Mouse (Mus musculus) limb, embryonic 11.5 days (tissue): ENCODE measurements around the gene Mvd. TPM values are rescaled to one million over a fixed set of nuclear protein-coding genes. Genes with fewer than 3 reads are reported as not detected.

Experiments used
- ATAC-seq: fragments of 200-750 bp; cut with Nextera tagmentation; 2 replicates; pipeline ENCODE4 v1.8.0; 2017; ENCODE audit warnings: low read depth; ENCODE audit not compliant: insufficient number of reproducible peaks, low FRiP score, low TSS enrichment
- DNase-seq: peaks from one replicate; pipeline ENCODE4 v3.0.0-alpha.2; 2015; ENCODE audit warnings: low spot score
- H3K27ac ChIP-seq: fragments of 300-500 bp; sonication (generic); replicated peaks from 2 replicates; pipeline ENCODE4 v1.5.1; 2014; ENCODE audit warnings: low read depth, mild to moderate bottlenecking, low read length
- H3K27me3 ChIP-seq: fragments of 300-500 bp; sonication (generic); 2 replicates; pipeline ENCODE4 v1.6.1; 2014; ENCODE audit warnings: mild to moderate bottlenecking, low read length, mixed read lengths; ENCODE audit not compliant: control insufficient read depth, insufficient read depth
- H3K36me3 ChIP-seq: fragments of 300-500 bp; sonication (generic); 2 replicates; pipeline ENCODE4 v1.6.1; 2014; ENCODE audit warnings: mild to moderate bottlenecking, low read length, moderate library complexity, mixed read lengths; ENCODE audit not compliant: control insufficient read depth, insufficient read depth
- H3K4me1 ChIP-seq: fragments of 300-500 bp; sonication (generic); 2 replicates; pipeline ENCODE4 v1.6.1; 2014; ENCODE audit warnings: low read length, mixed read lengths; ENCODE audit not compliant: control insufficient read depth, insufficient read depth
- H3K4me2 ChIP-seq: fragments of 300-500 bp; sonication (generic); 2 replicates; pipeline ENCODE4 v1.6.1; 2014; ENCODE audit warnings: low read depth, mild to moderate bottlenecking, moderate library complexity; ENCODE audit not compliant: severe bottlenecking
- H3K4me3 ChIP-seq: fragments of 300-500 bp; sonication (generic); 2 replicates; pipeline ENCODE4 v1.5.1; 2014; ENCODE audit warnings: low read depth, low read length
- H3K9ac ChIP-seq: fragments of 300-500 bp; sonication (generic); 2 replicates; pipeline ENCODE4 v1.6.1; 2014; ENCODE audit warnings: mild to moderate bottlenecking, low read length
- H3K9me3 ChIP-seq: fragments of 300-500 bp; sonication (generic); 2 replicates; pipeline ENCODE4 v1.6.1; 2016; ENCODE audit warnings: low read length; ENCODE audit not compliant: control insufficient read depth
- WGBS: fragments of 180-500 bp; shearing (Covaris S2); extraction: QIAGEN DNeasy Blood & Tissue Kit; methylation state at CpG from one replicate; pipeline ENCODE4 v1.1.7; 2014; 5-methylcytosine and 5-hydroxymethylcytosine counted together
- microRNA-seq: library from miRNA; unstranded; fragments of <30 nt; microRNA quantifications from one replicate; pipeline ENCODE4, GENCODE M21; 2016
- polyA plus RNA-seq: library from polyadenylated mRNA; unstranded; fragments of >200 nt; fragmentation: Nextera tagmentation; extraction: Ambion mirVana; gene quantifications from 2 replicates; pipeline ENCODE4 v1.2.1, GENCODE M21; 2014

Gene Mvd
- polyA plus RNA-seq, 1 experiment from 2014 or later = 51.3 TPM

GRCm38 (mm10) chr8:122405146-122405805 lies 37.9 kb downstream of the Mvd start:
- ATAC-seq = no peak
- Histone ChIP-seq H3K27ac (no peak overlapping the region), H3K9me3 (no peaks in the 10 kb centered on the region), H3K9ac (no peak overlapping the region), H3K4me2 (no peak overlapping the region), H3K27me3 (no peaks in the 10 kb centered on the region), H3K4me3 (no peak overlapping the region), H3K4me1 (no peaks in the 10 kb centered on the region), H3K36me3 (peaks cover 53% of the 10 kb centered on the region)
- no peak for DNase-seq
- WGBS = 90% methylated on average over 9 of the region's 9 CpGs

- Histone ChIP-seq H3K36me3 (peaks cover 37% of the 10 kb centered on the region), H3K9me3 (no peaks in the 10 kb centered on the region), H3K4me3 (no peak overlapping the region), H3K27me3 (no peaks in the 10 kb centered on the region), H3K4me2 (no peak overlapping the region), H3K4me1 (no peaks in the 10 kb centered on the region), H3K27ac (no peak overlapping the region), H3K9ac (no peak overlapping the region)
- ATAC-seq (no peak), DNase-seq (no peak)
- 96% methylated on average over 9 of the region's 9 CpGs for WGBS
Measured at GRCm38 (mm10) chr8:122398186-122398585, 45.0 kb downstream of the Mvd start.

GRCm38 (mm10) chr8:122395291-122395690 lies 47.9 kb downstream of the Mvd start:
- peaks cover 33% of the 10 kb centered on the region for H3K36me3 ChIP-seq
- no peaks in the 10 kb centered on the region for H3K9me3 ChIP-seq
- H3K4me1 ChIP-seq = no peaks in the 10 kb centered on the region
- no peak overlapping the region for H3K4me3 ChIP-seq
- H3K27me3 ChIP-seq = no peaks in the 10 kb centered on the region
- no peak overlapping the region for H3K9ac ChIP-seq
- no peak for ATAC-seq
- no peak overlapping the region for H3K4me2 ChIP-seq
- no peak for DNase-seq
- 90% methylated on average over 6 of the region's 6 CpGs for WGBS
- no peak overlapping the region for H3K27ac ChIP-seq

- H3K4me3 ChIP-seq = no peak overlapping the region
- H3K27me3 ChIP-seq = no peaks in the 10 kb centered on the region
- H3K9ac ChIP-seq = no peak overlapping the region
- DNase-seq (no peak), ATAC-seq (no peak)
- H3K4me2 ChIP-seq = no peak overlapping the region
- H3K36me3 ChIP-seq = peaks cover 32% of the 10 kb centered on the region; the same call in 1 of the 2 replicates
- no peaks in the 10 kb centered on the region for H3K9me3 ChIP-seq
- no peaks in the 10 kb centered on the region for H3K4me1 ChIP-seq
- H3K27ac ChIP-seq = no peak overlapping the region
Measured at GRCm38 (mm10) chr8:122393717-122394116, 49.5 kb downstream of the Mvd start.

- H3K4me3 ChIP-seq = no peak overlapping the region
- no peaks in the 10 kb centered on the region for H3K27me3 ChIP-seq
- ATAC-seq = no peak
- WGBS = 86% methylated on average over 3 of the region's 3 CpGs
- no peak overlapping the region for H3K4me2 ChIP-seq
- H3K27ac ChIP-seq = no peak overlapping the region
- no peak overlapping the region for H3K9ac ChIP-seq
- peaks cover 36% of the 10 kb centered on the region for H3K36me3 ChIP-seq
- H3K9me3 ChIP-seq = no peaks in the 10 kb centered on the region
- no peak for DNase-seq
- no peaks in the 10 kb centered on the region for H3K4me1 ChIP-seq
Measured at GRCm38 (mm10) chr8:122390758-122391157, 52.5 kb downstream of the Mvd start.

GRCm38 (mm10) chr8:122389357-122389756 lies 53.9 kb downstream of the Mvd start:
- H3K4me3 ChIP-seq = no peak overlapping the region
- no peaks in the 10 kb centered on the region for H3K27me3 ChIP-seq
- no peak overlapping the region for H3K4me2 ChIP-seq
- no peaks in the 10 kb centered on the region for H3K9me3 ChIP-seq
- no peak for ATAC-seq
- H3K4me1 ChIP-seq = no peaks in the 10 kb centered on the region
- H3K9ac ChIP-seq = no peak overlapping the region
- no peak overlapping the region for H3K27ac ChIP-seq
- peaks cover 45% of the 10 kb centered on the region for H3K36me3 ChIP-seq
- no peak for DNase-seq
- 89% methylated on average over 3 of the region's 3 CpGs for WGBS

Small RNA genes lying within 50 kb of the gene (microRNA-seq; reads per million reads assigned to microRNA genes)
- gene Gm24366 = not detected

Other genes with a start within 250 kb of the Mvd start
- 1.3 and 1.4 TPM in 2 replicates for gene Zfpm1, start 161.3 kb downstream of the Mvd start, polyA plus RNA-seq
- gene Trhr2, start 82.7 kb downstream of the Mvd start, polyA plus RNA-seq = not detected in 2 replicates
- 45.8 and 52.6 TPM in 2 replicates for gene Zc3h18, start 66.8 kb downstream of the Mvd start, polyA plus RNA-seq
- not detected in 2 replicates for gene Il17c, start 21.4 kb downstream of the Mvd start, polyA plus RNA-seq
- 80.2 and 82.4 TPM in 2 replicates for gene Cyba, start 10.5 kb downstream of the Mvd start, polyA plus RNA-seq
- gene Snai3, start 17.3 kb upstream of the Mvd start, polyA plus RNA-seq = not detected in 2 replicates
- 35.3 and 36.8 TPM in 2 replicates for gene Rnf166, start 32.6 kb upstream of the Mvd start, polyA plus RNA-seq
- gene Ctu2, start 32.7 kb upstream of the Mvd start, polyA plus RNA-seq = 80.7 and 81.3 TPM in 2 replicates
- 6.2 and 7.2 TPM in 2 replicates for gene Piezo1, start 107.9 kb upstream of the Mvd start, polyA plus RNA-seq
- gene Cdt1, start 124.6 kb upstream of the Mvd start, polyA plus RNA-seq = 46.4 and 51.7 TPM in 2 replicates
- gene Aprt, start 133.5 kb upstream of the Mvd start, polyA plus RNA-seq = 271 and 284 TPM in 2 replicates
- 5.2 and 5.5 TPM in 2 replicates for gene Galns, start 168.0 kb upstream of the Mvd start, polyA plus RNA-seq
- 45.0 and 45.4 TPM in 2 replicates for gene Trappc2l, start 168.2 kb upstream of the Mvd start, polyA plus RNA-seq
- not detected in 2 replicates for gene Pabpn1l, start 179.3 kb upstream of the Mvd start, polyA plus RNA-seq